Mouse (Mus musculus): Measurements from ENCODE around the gene Chst3.

- TF ChIP-seq POLR2A (IDR thresholded peaks at IDR 0.05; ENCODE audit: borderline replicate concordance, extremely low read depth, low read depth, low read length), result no peak
- no peak for TF ChIP-seq CTCF (IDR thresholded peaks at IDR 0.05; ENCODE audit: insufficient read depth, low read length)
These were observed 41.7 kb upstream of the Chst3 start for GRCm38 (mm10) chr10:60260557-60261294.
